Mouse (Mus musculus) heart, postnatal 0 days (tissue): ENCODE measurements at regions not wholly inside any gene's neighbourhood (a gene's known extent, or its start where the extent isn't known, plus 50 kb on each side); places are given as distances from the start of the nearest gene placed in this dataset.

ENCODE experiments used
- ATAC-seq: fragments of 200-750 bp; cut with Nextera tagmentation; 2 replicates; pipeline ENCODE4 v1.8.0; 2017; ENCODE audit warnings: low read depth, moderate number of reproducible peaks, moderate library complexity; ENCODE audit not compliant: insufficient read depth
- DNase-seq: peaks from one replicate; pipeline ENCODE4 v3.0.0-alpha.2; 2016; ENCODE audit warnings: low spot score
- H3K27ac ChIP-seq: fragments of 300-500 bp; sonication (generic); 2 replicates; pipeline ENCODE4 v1.5.1; 2014; ENCODE audit warnings: low read depth, mild to moderate bottlenecking
- H3K27me3 ChIP-seq: fragments of 300-500 bp; sonication (generic); 2 replicates; pipeline ENCODE4 v1.6.1; 2014; ENCODE audit warnings: low read length, mixed read lengths; ENCODE audit not compliant: control insufficient read depth, insufficient read depth
- H3K36me3 ChIP-seq: fragments of 300-500 bp; sonication (generic); replicated peaks from 2 replicates; pipeline ENCODE4 v1.6.1; 2014; ENCODE audit warnings: low read length, mixed read lengths; ENCODE audit not compliant: control insufficient read depth, insufficient read depth
- H3K4me1 ChIP-seq: fragments of 300-500 bp; sonication (generic); 2 replicates; pipeline ENCODE4 v1.6.1; 2014; ENCODE audit warnings: antibody characterized with exemption; ENCODE audit not compliant: control insufficient read depth, insufficient read depth
- H3K4me2 ChIP-seq: fragments of 300-500 bp; sonication (generic); 2 replicates; pipeline ENCODE4 v1.6.1; 2014; ENCODE audit warnings: low read depth, mild to moderate bottlenecking, low read length, moderate library complexity
- H3K4me3 ChIP-seq: fragments of 300-500 bp; sonication (generic); 2 replicates; pipeline ENCODE4 v1.5.1; 2014; ENCODE audit warnings: low read depth, low read length
- H3K9ac ChIP-seq: fragments of 300-500 bp; sonication (generic); replicated peaks from 2 replicates; pipeline ENCODE4 v1.6.1; 2014; ENCODE audit warnings: low read depth, low read length, mixed read lengths
- H3K9me3 ChIP-seq: fragments of 300-500 bp; sonication (generic); replicated peaks from 2 replicates; pipeline ENCODE4 v1.6.1; 2016; ENCODE audit warnings: low read length; ENCODE audit not compliant: control insufficient read depth
- CTCF ChIP-seq: IDR thresholded peaks from 2 replicates; pipeline ENCODE4 v1.5.1; 2016; ENCODE audit warnings: antibody characterized with exemption, control low read depth, low read depth
- EP300 ChIP-seq: IDR thresholded peaks from 2 replicates; pipeline ENCODE4 v1.6.1; 2016; ENCODE audit warnings: antibody characterized with exemption, low read depth
- whole genome bisulfite sequencing: fragments of 180-500 bp; shearing (Covaris S2); extraction: QIAGEN DNeasy Blood & Tissue Kit; methylation state at CpG from one replicate; pipeline ENCODE4 v1.1.7; 2014; 5-methylcytosine and 5-hydroxymethylcytosine counted together

GRCm38 (mm10) chr2:92524346-92524905, 64.1 kb upstream of the Slc35c1 start:
- ATAC-seq (no peak), DNase-seq (no peak)
- WGBS: 86% methylated on average over 9 of the region's 9 CpGs
- no peak for TF ChIP-seq EP300
- no peak for TF ChIP-seq CTCF
- H3K27ac ChIP-seq: no peak overlapping the region
- no peak overlapping the region for H3K4me2 ChIP-seq
- no peak overlapping the region for H3K4me3 ChIP-seq
- peaks cover 3% of the 10 kb centered on the region; the same call in 1 of the 2 replicates for H3K4me1 ChIP-seq
- H3K9me3 ChIP-seq: no peaks in the 10 kb centered on the region
- peaks cover 3% of the 10 kb centered on the region; the same call in 1 of the 2 replicates for H3K27me3 ChIP-seq
- H3K36me3 ChIP-seq: no peaks in the 10 kb centered on the region
- H3K9ac ChIP-seq: no peak overlapping the region

GRCm38 (mm10) chr2:92523321-92523895, 63.1 kb upstream of the Slc35c1 start:
- no peak overlapping the region for H3K4me2 ChIP-seq
- no peaks in the 10 kb centered on the region for H3K9me3 ChIP-seq
- TF ChIP-seq CTCF (no peak), EP300 (no peak)
- no peaks in the 10 kb centered on the region for H3K36me3 ChIP-seq
- H3K4me1 ChIP-seq: no peaks in the 10 kb centered on the region
- DNase-seq (peak; percentile 24), ATAC-seq (no peak)
- no peak overlapping the region for H3K9ac ChIP-seq
- H3K4me3 ChIP-seq: no peak overlapping the region
- H3K27me3 ChIP-seq: peaks cover 3% of the 10 kb centered on the region; the same call in 1 of the 2 replicates
- 62% methylated on average over 13 of the region's 13 CpGs for WGBS
- H3K27ac ChIP-seq: no peak overlapping the region

GRCm38 (mm10) chr2:92521527-92521926, 61.2 kb upstream of the Slc35c1 start:
- H3K4me1 ChIP-seq: no peaks in the 10 kb centered on the region
- no peak for DNase-seq
- no peak overlapping the region for H3K4me2 ChIP-seq
- TF ChIP-seq EP300: no peak
- TF ChIP-seq CTCF: no peak
- no peak overlapping the region for H3K27ac ChIP-seq
- no peaks in the 10 kb centered on the region for H3K9me3 ChIP-seq
- WGBS: 72% methylated on average over 8 of the region's 8 CpGs
- no peak for ATAC-seq
- H3K4me3 ChIP-seq: no peak overlapping the region
- H3K9ac ChIP-seq: no peak overlapping the region
- peaks cover 1% of the 10 kb centered on the region; the same call in 1 of the 2 replicates for H3K27me3 ChIP-seq
- H3K36me3 ChIP-seq: no peaks in the 10 kb centered on the region

GRCm38 (mm10) chr2:92519396-92519795, 59.1 kb upstream of the Slc35c1 start:
- Histone ChIP-seq H3K27ac (no peak overlapping the region), H3K4me2 (no peak overlapping the region), H3K27me3 (no peaks in the 10 kb centered on the region), H3K4me1 (no peaks in the 10 kb centered on the region), H3K36me3 (no peaks in the 10 kb centered on the region), H3K9ac (no peak overlapping the region), H3K4me3 (no peak overlapping the region), H3K9me3 (no peaks in the 10 kb centered on the region)
- ATAC-seq (no peak), DNase-seq (no peak)
- TF ChIP-seq CTCF: no peak
- TF ChIP-seq EP300: no peak
- WGBS: 81% methylated on average over 8 of the region's 8 CpGs

- H3K4me1 ChIP-seq: no peaks in the 10 kb centered on the region
- H3K9me3 ChIP-seq: no peaks in the 10 kb centered on the region
- WGBS: 74% methylated on average over 8 of the region's 8 CpGs
- H3K27ac ChIP-seq: no peak overlapping the region
- TF ChIP-seq CTCF: no peak
- TF ChIP-seq EP300: no peak
- no peak overlapping the region for H3K9ac ChIP-seq
- no peak overlapping the region for H3K4me2 ChIP-seq
- no peak overlapping the region for H3K4me3 ChIP-seq
- no peak for DNase-seq
- no peaks in the 10 kb centered on the region for H3K36me3 ChIP-seq
- no peak for ATAC-seq
- H3K27me3 ChIP-seq: no peaks in the 10 kb centered on the region
Observed at GRCm38 (mm10) chr2:92518891-92519290, 58.6 kb upstream of the Slc35c1 start.

- ATAC-seq: no peak
- no peak overlapping the region for H3K27ac ChIP-seq
- H3K4me2 ChIP-seq: no peak overlapping the region
- no peak overlapping the region for H3K9ac ChIP-seq
- 0 out of 2 replicates have a peak, but pooled peaks cover 4% of the 10 kb centered on the region for H3K9me3 ChIP-seq
- no peaks in the 10 kb centered on the region for H3K27me3 ChIP-seq
- no peak overlapping the region for H3K4me3 ChIP-seq
- no peak for DNase-seq
- no peaks in the 10 kb centered on the region for H3K4me1 ChIP-seq
- WGBS: 42% methylated on average over 6 of the region's 6 CpGs
- no peaks in the 10 kb centered on the region for H3K36me3 ChIP-seq
- TF ChIP-seq CTCF: no peak
- TF ChIP-seq EP300: no peak
Observed at GRCm38 (mm10) chr2:92514961-92515360, 54.6 kb upstream of the Slc35c1 start.
